Mouse (Mus musculus) heart, postnatal 14 days (tissue): ENCODE measurements around the gene Nkapl. TPM values are rescaled to one million over a fixed set of nuclear protein-coding genes. Genes with fewer than 3 reads are reported as not detected.
"Not testable (repeated sequence)": the region's sequence is repeated elsewhere in the genome, so short reads cannot be mapped to it uniquely, and the experiment has no call there.

ENCODE experiments used
- DNase-seq, 2 experiments: peaks; one replicate each; pipeline ENCODE4 v3.0.0; 2021 to 2022
- intact Hi-C: fragments of 180-260 bp; cut with DNase I; formaldehyde crosslinking; loops from one replicate; pipeline ENCODE4 v1.15.1; 2025
- long read RNA-seq, 2 experiments: library from polyadenylated mRNA; stranded (forward); transcript quantifications; one replicate each; pipeline ENCODE4 v2.0.0; 2021
- total RNA-seq, 2 experiments: library from RNA; stranded (reverse); gene quantifications; 2 replicates each; pipeline ENCODE4 v1.2.3; 2021

Gene Nkapl
- total RNA-seq: under 1 TPM; 0.59 to 0.88 TPM
- long read RNA-seq, experiment 1: 0 reads
- long read RNA-seq, experiment 2: 0 reads

DNA sequence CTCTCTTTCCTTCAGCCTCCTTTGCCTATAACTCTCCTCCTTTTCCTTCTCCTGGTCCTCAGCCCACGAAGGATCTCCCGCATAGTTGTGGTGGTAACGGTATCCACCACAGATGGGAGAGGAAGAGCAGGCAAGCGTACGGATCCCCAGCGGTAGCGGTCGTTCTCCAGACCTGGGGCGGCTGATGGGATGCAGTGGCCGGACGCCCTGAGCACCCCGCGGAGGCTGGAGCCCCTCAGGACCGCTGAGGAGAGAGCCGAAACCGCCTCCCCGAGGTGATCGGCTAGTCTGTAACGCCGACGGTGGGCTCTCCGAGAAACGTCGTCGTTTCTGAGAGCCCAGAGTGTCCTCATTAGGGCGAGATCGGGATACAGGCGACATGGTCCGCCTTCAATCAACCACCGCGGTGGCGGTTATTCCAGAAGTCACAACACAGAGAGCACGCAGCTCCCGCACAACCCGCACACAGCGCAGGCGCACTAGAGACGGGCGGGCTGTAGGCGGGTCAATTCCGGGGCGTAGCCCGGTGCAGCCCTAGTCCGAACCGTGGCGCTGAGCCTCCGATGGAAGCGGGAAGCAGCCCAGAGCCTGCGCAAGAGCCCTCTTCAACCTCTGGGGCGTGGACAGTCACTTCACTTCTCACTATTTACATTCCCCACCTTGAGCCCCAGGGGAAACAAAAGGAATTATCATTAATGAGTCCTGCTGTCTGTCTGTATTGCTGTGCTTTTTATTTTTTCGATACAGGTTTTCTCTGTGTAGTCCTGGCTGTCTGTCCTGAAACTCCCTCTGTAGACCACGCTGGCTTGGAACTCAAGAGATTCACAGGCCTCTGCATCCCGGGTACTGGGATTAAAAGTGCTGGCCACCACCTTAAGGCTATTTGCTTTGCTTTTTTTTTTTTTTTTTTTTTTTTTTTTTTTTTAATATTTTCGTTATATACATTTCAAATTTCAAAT is at the start of gene Nkapl:
Gene Nkapl, minus strand, starts transcription at position 449 of the 959 bp plus-strand sequence.
- intact Hi-C loops: no loop called here

GRCm38 (mm10) chr13:21506221-21506649 is 37.9 kb upstream of the Nkapl start:
- intact Hi-C loops: loop anchor here (2.0 to 5.0 kb wide), 2 partner anchors 54 to 103 kb away; partner anchors contain the start of genes Zkscan3 and Zscan26
- peak; percentile 79 to 82 for DNase-seq

More for the DNA sequence above, at the start of gene Nkapl:
- peak; percentile 86 to 87 for DNase-seq

DNA sequence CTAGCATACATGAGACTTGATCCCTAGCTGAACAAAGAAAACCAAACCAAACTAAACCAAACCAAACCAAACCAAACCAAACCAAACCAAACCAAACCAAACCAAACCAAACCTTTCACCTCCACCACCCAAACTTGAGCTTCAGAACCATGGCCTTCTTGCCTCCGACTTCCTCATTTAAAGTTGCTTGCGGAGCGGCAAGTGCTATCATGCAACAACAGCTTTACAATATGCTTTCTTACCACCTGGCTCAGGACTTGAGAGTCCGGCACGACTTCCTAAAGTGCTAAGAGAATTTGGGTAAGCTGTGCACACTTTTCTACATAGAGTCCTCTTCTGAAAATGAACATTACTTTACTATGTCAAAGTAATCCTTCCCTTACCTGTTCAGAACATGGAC is 34.0 kb upstream of the Nkapl start:
- DNase-seq: no peak
- intact Hi-C loops: no loop called here

GRCm38 (mm10) chr13:21501182-21501581 is 32.9 kb upstream of the Nkapl start, which contains the start of gene Gm11273:
TSS of gene Gm11273 (minus strand) at chr13:21501418.
- intact Hi-C loops, DNase-seq: not testable (repeated sequence)

DNA sequence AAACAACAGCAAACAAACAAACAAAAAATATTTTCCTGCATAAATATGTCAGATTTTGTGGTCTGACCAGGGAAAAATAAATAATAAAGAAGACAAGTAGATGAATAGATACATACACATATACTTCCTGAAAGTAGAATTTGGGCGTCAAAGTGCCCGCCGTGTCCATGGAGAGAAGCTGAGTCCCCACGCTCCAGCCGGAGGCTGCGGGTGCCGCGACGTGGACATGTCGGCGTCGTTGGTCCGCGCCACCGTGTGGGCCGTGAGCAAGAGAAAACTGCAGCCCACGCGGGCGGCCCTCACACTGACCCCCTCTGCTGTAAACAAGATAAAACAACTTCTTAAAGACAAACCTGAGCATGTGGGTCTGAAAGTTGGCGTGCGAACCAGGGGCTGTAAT is 26.8 kb upstream of the Nkapl start, which contains the start of gene AK157302:
Gene AK157302, plus strand, starts transcription at position 144 of the 400 bp plus-strand sequence.
- intact Hi-C loops: no loop called here

DNA sequence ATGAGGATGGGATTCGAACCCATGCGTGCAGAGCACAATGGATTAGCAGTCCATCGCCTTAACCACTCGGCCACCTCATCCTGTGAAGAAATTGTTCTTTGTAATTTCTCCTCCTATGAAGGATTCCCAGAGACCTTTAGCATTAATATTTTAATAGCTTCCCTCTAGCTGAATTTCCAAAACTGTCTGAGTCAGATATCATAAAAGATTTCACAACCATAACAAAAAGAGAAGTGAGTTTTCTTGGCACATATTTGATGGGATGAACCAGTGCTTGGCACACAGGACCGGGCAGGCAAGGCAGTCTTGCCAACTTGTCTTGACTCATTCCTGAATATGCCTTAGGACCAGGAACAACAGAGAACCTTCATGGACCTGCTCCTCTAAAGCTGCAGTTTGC is 24.5 kb upstream of the Nkapl start:
- intact Hi-C loops: no loop called here
- no peak for DNase-seq

More for the DNA sequence above, 26.8 kb upstream of the Nkapl start, which contains the start of gene AK157302:
- peak in 1 of 2 experiments; percentile 22 for DNase-seq

DNA sequence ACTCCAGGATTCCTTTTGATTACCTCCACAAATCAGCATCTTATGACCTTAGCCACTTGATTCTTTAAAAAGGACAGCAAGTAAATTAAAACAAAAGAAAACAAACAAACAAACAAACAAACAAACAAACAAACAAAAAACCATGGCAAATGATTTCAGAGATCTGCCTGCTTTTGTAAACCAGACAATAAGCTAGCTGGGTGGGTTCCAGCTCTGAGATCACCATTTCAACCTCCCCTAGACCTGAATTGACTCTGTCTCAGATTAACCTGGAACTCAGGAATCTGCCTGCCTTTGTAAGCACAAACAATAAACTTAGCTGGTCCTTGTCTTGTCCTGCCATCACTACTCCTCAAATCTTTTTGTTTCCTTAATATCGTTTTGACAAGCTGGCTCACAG is 18.6 kb upstream of the Nkapl start:
- intact Hi-C loops: no loop called here
- DNase-seq: no peak

GRCm38 (mm10) chr13:21478759-21479670 is 10.7 kb upstream of the Nkapl start, which contains the start of the genes Zkscan4 and Gm10065:
TSS of gene Zkscan4 (plus strand) at chr13:21478907.
TSS of gene Gm10065 (minus strand) at chr13:21479441.
- peak; percentile 49 to 75 for DNase-seq
- intact Hi-C loops: not testable (repeated sequence)

- intact Hi-C loops: no loop called here
- no peak for DNase-seq
These were observed 4.1 kb upstream of the Nkapl start for GRCm38 (mm10) chr13:21472427-21472826.

DNA sequence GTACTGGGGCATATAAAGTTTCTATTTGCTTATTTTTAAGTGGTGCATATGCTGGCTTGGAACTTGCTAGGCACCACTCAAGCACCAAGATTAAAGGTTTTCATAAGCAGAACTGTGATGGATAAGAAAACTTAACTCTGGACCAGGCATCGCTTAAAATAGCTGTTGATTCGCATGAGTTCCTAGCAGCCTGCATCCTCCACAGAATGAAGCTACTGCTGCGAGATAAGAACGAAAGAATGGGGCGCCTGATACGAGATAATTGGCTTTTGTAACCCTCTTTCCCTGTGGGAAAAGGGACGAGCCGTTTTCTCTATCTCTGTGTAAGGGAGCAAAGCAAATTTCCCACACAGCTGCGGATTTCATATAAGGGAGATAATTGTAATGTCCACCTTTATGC is 788 bp upstream of the Nkapl start:
- DNase-seq: no peak
- intact Hi-C loops: no loop called here

DNA sequence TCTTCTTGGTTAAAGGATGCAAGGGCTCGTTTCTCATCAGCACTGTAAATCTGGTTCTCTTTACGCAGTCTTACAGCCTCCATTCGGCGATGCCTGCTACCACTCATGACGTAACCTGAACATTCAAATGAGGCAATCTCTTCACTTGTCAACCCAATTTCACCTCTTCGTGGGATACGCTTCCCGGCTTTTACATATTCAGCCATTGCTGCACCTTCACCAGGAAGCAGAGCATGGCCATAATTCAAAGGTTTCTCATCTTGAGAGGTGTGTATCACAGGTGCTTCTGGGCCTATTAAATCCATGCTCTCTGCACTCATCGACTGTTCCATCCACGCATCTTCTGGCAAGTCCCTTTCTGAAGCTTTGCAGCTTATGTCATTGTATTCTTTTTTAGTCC is 973 bp downstream of the Nkapl start:
- intact Hi-C loops: no loop called here
- no peak for DNase-seq

GRCm38 (mm10) chr13:21462516-21462915 is 5.8 kb downstream of the Nkapl start:
- DNase-seq, intact Hi-C loops: not testable (repeated sequence)

- DNase-seq: no peak
- intact Hi-C loops: no loop called here
These were observed 12.0 kb downstream of the Nkapl start for GRCm38 (mm10) chr13:21456347-21456746.

DNA sequence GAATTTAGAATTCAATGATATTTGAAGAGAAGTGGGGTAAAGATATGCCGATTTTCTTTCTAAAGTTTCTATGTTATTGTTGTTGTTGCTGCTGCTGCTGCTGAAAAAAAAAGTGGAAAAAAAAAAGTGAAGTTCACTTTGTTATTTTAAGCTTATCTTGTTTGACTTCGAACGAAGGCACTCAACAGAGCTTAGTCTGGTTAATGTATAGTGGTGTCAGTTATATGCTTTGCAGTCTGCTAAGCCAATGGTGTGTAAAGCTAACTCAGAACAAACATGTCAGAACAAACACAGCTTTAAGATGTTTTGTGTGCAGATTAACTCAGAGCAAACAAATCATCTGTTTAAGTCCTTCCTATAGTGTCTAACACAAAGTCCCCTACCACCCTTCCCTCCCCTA is 14.2 kb downstream of the Nkapl start:
- intact Hi-C loops: loop anchor here (5.0 kb wide), 2 partner anchors 53 to 78 kb away; partner anchors contain the start of gene Zkscan8
- no peak for DNase-seq

GRCm38 (mm10) chr13:21453449-21453848 is 14.9 kb downstream of the Nkapl start, which contains the start of gene Zscan26:
TSS of gene Zscan26 (minus strand) at chr13:21453730.
- intact Hi-C loops: loop anchor here (2.0 to 5.0 kb wide), 4 partner anchors 51 to 91 kb away; partner anchors contain the start of genes Zkscan3, Zkscan8 and Zscan12
- DNase-seq: peak; percentile 83 to 85

GRCm38 (mm10) chr13:21453042-21453441 is 15.3 kb downstream of the Nkapl start:
- intact Hi-C loops: loop anchor here (2.0 to 5.0 kb wide), 4 partner anchors 50 to 90 kb away; partner anchors contain the start of genes Zkscan3, Zkscan8 and Zscan12
- no peak for DNase-seq

GRCm38 (mm10) chr13:21447856-21448614 is 20.3 kb downstream of the Nkapl start:
- DNase-seq: no peak
- intact Hi-C loops: no loop called here

- intact Hi-C loops: no loop called here
These were observed 21.5 kb downstream of the Nkapl start for GRCm38 (mm10) chr13:21446796-21447195.

GRCm38 (mm10) chr13:21441207-21441572 is 27.1 kb downstream of the Nkapl start:
- intact Hi-C loops: no loop called here
- DNase-seq: no peak

More at GRCm38 (mm10) chr13:21446796-21447195, 21.5 kb downstream of the Nkapl start:
- DNase-seq: no peak
